Mouse (Mus musculus): ENCODE results near the gene Caskin2. TPM values are rescaled to one million over a fixed set of nuclear protein-coding genes. Genes with fewer than 3 reads are reported as not detected.

Caskin2 gene
- total RNA-seq, 1 experiment from 2014 or later: 53.7 TPM

DNA sequence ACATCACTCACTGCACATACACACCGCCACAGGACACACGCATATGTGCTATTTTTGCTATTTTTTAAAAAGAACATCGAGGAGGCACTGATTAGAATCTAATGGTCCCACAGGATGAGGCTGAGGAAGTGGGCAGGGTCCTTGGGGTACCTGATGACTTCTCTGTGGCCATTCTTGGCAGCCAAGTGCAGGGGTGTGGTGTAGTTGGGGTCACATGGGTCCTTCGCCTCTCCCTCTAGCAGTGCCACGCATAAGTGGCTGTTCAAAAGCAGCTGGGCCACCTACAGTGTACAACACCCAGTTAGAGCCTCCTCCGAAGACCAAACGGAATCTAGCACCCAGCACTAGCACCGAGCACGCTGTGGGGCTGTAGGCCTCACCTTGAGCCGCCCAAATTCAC is 7.3 kb downstream of the Caskin2 start:
- no peak for DNase-seq

DNA sequence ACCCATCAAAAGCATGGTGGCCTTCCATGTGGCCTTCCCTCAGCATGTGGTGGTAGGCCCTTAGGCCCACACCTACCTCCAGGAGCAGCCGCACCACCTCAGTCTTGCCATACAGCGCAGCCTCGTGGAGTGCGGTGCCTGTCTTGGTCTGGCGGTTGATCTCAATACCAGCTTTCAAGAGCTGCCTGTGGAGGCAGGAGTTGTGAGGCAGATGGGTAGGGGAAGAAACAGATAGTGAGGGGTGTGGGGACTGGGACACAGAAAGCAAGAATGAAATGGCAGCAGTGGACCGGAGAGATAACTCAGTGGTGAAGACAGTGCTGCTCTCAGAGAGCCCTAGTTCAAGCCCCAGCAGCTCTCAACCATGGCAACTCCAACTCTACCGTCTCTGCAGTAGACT is 8.4 kb downstream of the Caskin2 start:
- no peak for DNase-seq

DNA sequence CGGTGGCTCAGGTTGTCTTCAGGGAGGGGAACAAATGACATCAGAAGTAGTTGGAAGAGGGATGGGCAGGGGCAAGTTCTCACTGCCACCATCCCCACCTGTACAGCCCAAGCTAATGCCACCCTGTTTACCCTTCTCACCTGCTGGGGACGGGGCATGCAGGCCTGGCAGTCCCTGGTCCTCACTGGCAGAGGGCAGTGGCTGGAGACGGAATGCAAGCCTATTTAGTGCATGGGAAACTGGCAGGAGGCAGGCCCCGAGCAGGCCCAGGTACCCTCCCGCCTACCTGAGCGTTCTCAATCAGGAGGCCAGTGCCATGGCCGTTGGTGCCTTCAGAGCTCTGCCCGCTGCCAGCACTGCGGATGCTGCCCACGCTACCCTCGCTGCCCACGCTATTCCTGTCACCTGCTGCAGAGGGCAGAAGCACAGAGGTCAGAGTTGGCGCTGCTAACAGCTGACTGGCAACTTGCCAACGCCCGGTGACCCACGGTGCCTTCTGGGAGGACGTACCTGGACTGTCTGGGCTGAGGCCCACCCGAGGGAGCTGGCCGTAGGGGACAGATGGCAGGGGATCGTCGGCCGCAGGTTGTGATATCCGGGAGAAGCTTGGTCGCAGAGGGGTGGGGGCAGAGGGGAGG is 10.2 kb downstream of the Caskin2 start:
- DNase-seq: no peak

DNA sequence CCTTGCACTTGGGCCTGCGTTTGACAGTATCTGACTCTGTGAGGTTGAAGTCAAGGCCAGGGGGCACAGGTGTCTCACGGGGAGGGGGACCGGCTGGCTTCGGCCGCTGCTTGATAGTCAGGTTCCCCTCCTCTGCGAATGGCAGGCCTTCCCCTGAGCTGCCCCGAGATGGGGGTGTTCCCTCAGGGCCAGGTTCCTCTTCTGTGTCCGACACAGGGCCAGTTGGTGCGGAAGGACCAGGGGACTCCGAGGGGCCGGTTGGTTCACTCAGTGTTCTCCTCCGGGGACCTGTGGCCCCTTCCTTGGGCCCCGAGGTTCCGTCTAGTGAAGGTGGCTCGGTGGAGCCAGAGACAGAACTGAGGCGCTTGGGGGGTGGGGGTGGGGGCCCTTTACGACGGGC is 12.5 kb downstream of the Caskin2 start:
- DNase-seq: no peak

DNA sequence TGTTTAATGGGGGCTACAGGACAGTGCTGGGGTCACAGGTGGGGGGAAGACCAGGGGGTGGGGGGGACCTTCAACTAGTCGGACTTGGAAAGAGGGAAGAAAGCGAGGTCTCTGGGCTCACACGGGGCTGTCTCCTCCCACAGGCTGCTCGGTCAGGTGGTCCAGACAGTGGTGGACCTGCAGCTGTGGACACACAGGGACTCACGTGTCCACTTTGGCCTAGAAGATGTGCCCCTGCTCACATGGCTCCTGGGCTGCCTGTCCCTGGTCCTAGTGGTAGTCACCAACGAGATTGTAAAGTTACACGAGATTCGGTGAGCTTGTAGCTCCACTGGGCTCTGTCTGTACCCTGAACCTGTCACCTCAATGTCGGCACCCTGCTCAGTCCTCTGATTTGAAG is 15.8 kb downstream of the Caskin2 start:
- no peak for DNase-seq

DNA sequence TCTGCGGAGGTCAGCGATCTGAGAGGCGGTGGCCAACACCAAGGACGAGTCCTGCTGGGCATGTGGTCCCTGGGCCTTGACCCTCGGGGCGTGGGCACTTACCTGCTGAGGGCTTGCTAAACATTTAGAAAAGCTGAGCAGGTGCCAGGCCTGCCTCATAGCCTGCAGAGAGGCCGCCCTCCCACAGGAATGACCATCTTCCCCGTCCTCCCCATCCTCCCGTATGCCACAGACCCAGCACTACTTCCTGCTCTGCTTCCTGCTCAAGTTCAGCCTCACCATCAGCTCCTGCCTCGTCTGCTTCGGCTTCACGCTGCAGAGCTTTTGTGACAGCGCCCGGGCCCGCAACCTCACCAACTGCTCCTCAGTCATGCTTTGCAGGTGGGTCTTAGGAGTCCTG is 16.5 kb downstream of the Caskin2 start:
- no peak for DNase-seq

DNA sequence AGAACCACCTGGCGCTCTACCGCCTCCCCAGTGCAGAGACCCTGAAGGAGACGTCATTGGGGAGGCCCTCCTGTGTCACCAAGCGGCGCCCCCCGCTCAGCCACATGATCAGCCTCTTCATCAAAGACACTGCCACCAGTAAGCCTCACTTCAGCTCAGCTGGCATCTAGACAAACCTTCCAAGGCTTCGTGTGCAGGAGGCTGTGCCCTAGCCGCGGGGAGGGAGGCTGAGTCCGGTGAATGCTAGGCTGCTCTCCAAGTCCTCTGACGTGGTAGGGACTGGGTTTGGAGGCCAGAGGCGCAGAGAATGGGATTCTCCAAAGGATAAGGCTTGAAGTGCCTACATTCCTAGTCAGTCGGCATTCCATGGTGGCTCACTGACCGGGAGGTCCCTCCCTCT is 21.1 kb downstream of the Caskin2 start:
- DNase-seq: peak; percentile 88

DNA sequence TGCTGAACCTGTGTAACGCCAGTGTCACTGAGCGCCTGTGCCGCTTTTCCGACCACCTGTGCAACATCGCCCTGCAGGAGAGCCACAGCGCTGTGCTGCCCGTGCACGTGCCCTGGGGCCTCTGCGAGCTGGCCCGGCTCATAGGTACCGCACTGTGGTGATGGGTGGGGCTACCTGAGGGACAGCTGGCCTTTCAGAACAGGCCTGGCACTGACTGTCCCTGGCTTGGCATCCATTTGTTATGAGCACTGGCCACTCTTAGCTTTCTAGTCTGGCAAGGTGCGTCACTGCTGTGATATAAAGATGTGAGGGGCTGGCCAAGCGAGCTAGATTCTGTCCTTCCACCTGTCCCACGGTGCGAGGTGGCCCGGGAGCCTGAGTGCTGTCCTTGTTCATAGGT is 21.5 kb downstream of the Caskin2 start:
- DNase-seq: no peak

DNA sequence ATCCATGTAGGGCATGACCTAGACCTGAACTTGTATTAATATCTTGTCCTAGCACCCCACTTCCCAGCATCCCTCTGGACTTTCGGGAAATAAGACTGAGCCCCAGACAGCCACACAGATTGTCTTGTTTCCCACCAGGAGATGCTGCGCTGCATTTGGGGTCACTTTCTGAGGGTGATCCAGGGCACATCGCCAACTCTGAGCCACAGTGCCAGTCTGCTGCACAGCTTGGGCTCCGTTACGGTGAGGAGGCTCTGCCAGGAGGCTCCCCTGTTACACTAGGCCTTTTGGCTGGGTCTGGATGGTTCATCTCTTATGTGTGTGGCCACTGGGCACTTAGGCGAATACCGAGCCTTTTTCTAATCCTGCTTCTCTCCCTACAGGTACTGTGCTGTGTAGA is 23.7 kb downstream of the Caskin2 start:
- DNase-seq: no peak

DNA sequence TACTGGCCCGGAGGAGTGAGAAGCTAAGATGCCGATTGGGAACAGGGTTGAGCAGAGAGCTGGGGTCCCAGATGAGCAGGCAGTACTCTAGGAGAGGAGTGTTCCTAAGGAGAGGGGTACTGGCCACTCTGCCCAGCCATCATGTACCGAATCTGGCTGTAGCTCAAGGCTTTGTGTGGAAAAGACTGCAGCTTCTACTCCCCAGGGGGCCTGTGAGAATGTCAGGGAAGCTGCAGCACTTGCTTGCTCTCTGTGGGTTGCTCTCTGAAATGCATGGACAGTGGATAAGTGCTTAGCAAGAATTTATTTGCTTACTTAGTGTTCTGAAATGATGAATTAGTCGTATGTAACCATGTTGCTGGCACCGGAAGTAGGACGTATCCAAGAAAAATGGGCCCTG is 27.0 kb downstream of the Caskin2 start:
- DNase-seq: no peak

DNA sequence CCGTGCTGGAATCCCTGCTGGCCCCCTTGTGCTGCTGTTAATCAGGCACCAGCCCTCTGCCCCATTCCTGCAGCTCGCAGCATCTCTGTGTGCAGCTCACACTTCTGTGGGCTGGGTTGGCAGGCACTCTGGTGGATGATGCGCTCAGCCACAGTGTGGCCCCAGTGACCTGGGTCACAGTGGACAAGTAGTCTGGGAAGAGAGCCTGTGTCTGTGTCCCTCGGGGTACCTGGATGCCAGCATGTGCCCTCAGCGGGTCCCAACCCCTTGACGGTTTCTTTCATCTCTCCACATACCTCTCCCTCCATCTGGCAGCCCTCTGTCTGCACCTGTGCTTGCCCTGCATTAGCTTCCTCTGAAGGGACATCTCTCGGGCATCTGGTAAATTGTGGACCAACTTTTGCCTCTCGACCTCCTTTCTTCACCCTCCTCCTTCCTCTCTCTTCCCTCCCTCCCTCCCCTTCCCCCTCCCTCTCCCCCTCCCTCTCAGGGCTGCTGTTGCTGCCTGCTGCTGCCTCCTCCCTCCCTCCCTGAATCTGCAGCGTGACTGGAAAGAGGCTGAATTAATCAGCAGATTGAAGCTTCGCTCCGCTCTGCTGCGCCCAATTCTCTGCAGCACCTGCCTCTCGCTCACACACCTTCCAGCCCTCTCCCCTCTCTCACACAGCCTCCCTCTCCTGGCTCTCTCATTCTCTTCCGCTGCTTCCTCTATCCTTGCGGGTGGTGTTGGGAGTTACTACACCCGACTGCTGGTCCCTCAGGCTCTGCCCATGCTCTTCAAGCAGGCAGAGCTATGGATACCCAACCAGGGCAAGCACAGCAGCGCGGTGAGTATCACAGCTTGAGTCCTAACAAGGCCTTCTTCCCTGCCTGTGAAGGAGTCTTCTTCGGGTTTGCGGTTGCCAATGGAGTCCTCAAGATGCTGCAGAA is 33.0 kb downstream of the Caskin2 start:
- DNase-seq: no peak

DNA sequence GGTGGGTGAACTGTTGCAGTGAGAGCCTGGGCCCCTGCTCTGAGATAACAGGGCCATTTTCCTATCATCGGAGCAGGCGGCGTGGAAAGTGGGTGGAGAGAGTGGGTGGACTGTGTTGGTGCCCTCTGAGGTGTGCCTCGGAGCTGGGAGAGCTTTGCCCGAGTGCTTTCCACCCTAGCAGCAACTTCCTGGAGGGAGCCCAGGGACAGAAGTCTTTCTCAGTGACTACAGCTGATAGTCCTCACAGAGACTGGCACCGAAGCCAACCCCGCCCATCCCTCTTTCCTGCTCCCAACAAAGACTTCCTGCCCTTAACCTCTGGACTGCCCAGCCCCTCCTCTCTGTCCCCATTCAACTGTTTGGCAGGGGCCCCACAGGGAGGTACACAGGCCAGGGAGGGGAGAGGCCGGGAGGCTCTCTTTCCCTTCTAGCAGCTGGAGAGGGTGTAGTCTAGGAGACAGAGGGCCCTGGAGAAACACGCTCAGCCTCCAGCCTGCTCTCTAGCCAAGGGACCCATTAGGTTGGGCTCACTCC is 34.3 kb downstream of the Caskin2 start:
- DNase-seq: peak; percentile 94

DNA sequence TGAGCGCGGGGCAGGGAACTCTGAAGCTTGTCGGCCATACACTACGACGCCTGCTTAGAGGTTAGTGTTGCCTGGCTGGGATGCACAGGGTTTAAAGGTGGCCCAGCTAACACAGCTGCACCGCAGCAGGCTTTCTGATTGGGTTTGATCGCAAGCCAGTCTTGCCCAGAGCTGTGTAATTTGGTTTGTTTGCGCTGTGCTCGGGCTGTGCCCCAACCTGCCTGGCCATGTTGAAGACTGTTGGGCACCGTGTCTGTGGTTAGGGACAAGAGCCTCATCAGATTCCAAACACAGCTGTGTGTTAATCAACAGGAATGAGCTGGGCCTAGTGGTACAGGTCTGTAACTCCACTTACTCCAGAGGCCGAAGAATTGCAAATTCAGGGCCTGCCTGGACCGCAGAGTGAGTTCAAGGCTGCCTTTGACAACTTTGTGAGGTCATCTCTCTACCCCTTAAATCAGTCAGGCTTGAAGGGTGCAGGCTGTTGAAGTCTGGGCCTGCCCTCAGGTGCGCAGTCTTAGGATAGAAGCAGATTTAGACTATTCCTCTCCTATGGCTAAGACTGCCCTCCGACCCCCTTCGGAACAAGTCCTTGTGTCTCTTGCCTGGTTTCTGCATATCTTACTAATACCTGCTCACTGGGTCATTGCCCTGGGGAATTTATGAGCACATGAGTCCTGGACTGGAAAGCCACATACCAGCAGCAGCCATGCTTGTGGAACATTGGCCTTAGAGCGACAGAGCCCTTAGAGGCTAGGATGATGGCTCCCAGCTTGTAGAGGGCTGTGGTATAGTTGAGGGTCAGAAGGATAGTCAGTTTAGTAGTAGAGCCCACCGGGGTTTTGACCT is 35.7 kb downstream of the Caskin2 start:
- DNase-seq: no peak

DNA sequence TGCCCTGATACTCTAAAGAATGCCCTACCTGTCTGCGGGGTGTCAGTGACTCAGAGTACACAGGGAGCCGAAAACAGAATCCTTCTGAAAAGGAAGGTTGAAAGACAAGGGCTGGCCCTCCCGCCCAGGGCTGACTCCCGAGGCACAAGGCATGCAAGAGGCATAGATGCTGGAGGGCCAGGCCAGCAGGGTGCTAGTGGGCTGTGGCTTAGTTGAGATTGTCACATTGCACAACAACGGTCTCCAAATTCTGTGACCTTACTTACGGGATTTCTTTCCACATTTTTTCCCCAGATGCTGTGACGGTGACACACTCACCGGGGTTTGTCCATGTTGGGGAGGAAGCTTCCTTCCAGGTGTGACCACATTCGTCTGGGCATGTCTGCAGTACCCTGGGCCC is 36.5 kb downstream of the Caskin2 start:
- DNase-seq: peak; percentile 63

DNA sequence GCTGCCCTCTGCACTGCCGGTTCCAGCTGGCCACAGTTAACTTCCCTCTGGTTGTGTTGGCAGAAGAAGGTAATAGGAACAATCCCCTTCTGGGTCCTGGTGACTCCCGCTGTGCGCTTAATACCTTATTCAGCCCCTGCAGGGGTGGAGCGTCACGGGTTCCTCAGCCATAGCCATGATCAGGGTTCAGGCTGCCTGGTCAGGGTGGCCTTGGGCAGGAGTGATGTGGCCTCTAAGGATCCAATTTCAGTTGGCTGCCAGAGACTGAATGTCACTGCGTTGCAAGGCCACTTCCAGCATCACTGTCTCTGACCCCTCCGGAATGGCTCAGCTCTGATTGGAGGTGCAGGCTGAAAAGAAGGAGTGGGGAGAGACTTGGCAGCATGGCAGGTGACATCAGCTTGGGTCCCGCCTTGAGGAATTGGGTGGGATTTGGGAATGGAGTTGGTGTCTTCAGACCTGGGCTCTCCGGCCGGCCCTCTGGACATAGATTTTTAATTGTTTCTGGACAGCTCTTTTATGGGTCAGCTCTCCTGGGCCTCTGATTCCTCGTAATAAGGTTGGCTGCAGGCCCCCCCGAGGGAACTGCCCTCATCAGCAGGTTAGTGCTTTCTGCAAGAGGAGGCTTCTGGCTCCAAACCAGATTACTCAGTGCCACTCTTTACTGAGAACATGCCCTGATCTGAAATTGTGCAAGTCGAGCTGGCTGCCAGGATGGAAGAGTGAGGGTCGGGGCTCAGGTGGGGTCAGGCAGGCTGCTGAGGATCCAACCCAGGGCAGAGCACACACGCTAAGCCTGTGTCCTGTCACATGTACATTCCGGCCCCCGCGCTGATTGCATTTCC is 37.4 kb downstream of the Caskin2 start:
- DNase-seq: peak; percentile 91

DNA sequence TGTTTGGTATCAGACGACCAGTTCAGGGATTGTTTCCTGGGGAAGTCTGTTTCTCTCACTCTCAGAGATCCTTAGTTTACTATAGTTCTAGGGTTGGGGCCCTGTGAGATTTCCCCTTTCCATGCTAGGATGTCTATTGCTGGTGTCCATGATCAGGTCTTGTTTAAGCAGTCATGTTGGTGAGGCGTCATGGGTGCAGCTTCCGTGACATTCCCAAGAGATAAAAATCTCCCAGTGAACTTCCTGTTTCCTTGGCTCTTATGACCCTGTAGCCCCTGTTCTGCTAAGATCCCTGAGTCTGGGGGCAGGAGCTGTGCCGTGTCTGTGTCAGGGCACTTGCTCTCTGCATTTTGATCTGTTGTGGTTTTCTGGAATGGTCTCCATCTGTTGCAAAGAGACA is 38.8 kb downstream of the Caskin2 start:
- no peak for DNase-seq

DNA sequence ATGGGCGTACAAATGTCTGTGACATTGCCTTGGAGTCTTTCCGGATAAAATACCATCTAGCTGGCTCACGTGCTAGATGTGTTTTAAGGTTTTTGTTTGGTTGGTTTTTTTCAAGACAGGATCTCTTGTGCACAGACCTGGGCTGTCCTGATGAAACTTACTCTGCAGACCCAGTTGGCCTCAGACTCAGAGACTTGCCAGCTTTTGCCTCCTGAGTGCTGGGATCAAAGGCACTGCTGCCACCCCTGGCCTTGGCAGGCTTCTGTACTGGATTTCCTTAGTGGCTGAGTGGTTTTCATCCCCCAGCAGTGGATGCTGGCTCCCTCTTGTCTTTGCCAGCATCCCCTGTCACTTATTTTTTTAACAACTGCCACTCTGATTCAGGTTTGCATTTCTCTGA is 44.5 kb downstream of the Caskin2 start:
- peak; percentile 57 for DNase-seq

DNA sequence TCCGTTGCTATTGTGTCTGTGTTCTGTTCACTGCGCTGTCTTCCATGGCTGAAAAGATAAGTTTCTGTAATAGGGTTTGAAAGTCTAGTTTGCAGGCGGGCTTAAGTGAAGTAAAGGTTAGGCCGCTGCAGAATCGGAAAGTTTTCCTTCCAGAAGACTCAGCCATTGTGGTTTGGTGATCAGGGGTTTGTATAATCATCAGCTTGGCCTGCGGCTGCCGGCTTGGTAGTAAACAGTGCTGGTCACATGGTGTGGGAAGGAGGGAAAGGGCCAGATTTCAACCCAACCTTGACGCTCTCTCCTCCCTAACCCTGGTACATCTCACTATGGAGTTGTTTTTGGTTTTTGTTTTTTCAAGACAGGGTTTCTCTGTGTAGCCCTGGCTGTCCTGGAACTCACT is 46.5 kb downstream of the Caskin2 start:
- no peak for DNase-seq

DNA sequence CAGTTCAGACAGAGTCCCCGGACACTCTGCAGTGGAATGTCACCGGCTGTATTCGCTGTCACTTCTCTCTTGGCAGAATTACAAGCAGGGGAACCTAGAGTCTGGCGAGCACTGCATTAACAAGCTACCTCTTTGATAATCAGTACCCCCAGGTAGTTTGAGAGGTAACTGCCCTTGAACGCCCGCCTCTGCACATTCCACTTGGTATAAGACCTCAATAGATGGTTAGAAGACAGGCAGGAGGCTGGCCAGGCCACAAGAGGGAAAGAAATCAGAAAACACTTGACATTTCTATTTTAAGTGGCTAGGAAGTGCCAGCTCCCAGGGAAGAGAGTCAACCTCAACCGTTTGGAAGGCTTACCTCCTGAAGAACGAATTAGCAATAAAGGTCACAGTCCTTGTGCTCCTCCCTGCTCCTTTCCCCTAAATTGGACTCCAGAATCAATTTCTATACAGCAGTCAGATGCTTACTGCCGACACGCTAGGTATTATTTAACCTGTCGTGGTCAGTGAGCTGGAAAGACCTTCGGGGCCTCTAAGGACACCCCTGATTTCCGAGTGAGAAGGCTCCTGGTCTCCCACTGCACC is 47.0 kb downstream of the Caskin2 start:
- DNase-seq: peak; percentile 40

DNA sequence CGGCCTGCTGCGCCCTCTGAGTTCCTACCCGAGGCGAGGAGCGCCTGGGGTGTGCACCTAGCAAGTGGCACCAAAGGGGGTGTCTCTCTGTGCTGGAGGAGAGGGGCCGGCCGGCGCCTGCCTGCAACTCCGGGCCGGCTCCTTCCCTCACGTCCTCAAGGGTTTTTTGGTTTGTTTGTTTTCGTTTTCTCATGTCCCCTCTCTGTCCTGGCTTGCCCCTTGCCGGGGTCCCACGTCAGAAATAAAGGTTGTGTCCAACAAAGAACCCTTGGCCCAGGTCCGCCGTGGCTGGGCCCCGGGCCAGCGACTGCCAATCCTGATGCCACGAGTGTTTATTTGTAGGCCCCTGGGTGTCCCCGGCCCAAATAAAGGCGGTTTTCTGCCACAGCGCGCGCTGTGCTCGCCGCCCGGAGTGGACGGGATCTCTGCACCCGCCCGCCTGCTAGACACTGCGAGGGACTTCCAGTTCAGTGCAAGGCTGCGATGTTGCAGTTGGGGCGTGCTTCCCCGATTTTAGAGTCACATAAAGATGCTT is 47.8 kb downstream of the Caskin2 start:
- peak; percentile 77 for DNase-seq

DNA sequence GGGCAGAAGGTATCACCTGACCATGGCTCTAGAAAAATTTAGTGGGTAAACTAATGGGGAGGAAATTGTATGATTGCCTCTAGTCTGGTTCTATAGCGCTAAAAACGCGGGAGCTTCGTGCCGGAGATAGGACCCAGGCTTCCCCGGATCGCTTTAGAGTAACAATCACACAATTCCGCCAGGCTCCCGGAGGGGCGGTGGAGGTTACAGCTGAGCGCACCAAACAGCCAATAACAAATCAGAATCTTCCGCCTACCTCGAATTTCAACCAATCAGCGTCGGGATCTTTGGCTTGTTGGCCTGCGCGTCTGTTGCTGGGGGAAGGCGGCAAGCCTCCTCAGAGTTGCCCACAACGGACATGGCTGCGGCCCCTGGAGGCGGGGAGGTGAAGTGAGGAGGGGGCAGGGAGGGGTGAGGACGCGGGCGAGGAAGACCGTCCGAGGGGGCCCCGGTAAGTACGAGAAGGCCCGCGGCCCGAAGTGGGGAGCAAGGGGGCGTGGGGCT is 48.3 kb downstream of the Caskin2 start, which contains the start of gene Tmem94:
Gene Tmem94, plus strand, starts transcription at position 331 of the 504 bp plus-strand sequence.
- peak; percentile 98 for DNase-seq

All from adrenal gland, postnatal 14 days (tissue).